Mouse (Mus musculus): ENCODE measurements around the gene Myo3b.

Myo3b gene

DNA sequence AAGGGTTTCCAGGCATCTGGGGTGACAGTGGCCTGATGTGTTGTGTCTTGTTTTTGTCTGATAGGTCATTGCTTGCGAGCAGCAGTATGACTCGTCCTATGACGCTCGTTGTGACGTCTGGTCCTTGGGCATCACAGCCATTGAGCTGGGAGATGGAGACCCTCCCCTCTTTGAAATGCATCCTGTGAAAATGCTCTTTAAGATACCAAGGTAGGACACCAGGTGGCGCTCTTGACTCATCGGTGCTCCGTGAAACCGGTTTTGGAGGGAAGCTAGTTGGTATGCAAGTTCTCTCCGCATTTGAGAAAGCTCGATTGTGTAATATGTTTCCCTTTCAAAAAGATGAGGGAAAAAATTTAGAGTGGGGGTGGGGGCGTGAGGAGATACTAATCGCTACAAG lies 87.9 kb downstream of the Myo3b start:
- intact Hi-C loops (cut with DNase I) = loop anchor here (5.0 to 10.0 kb wide), 2 partner anchors 96 to 348 kb away; partner anchors contain the start of gene Sp5

DNA sequence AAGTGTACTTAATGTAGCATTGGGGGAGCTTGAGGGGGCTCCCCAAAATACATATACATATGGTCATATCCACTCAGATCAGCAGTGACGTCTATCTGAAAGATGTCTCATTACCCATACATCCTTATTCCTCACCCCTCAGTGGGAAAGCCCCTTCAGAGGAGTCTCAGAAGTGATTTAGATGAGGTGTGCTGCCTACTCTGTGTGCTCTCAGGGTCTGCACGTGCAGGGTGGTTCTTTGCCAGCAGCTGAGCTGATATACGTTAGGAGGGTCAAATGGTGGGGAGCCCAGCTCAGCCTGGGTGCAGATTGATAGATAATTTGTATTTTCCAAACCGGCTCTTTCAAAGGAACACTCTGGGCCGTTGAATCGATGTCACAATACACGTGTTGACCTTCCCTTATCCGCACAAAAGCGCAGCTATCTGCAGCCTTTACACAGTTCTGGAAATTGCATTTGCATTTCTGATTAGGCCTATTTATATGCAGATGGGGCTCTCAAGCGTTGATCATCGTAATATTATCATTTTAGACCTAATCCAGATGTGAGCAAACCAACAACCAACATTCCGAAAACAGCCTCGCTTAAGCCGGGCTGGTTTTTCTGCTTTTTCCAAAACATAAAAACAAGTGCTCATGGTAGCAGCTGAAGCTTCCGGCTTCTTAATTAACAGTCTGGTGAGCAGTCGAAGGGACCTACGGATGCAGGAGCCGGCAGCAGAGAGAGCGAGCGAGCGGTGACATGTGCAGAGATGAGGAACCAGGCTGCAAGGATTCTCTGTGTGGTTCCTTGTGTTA lies 88.6 kb downstream of the Myo3b start:
- intact Hi-C loops (cut with DNase I) = loop anchor here (2.0 to 10.0 kb wide), 3 partner anchors 95 to 431 kb away; partner anchors contain the start of gene Sp5

DNA sequence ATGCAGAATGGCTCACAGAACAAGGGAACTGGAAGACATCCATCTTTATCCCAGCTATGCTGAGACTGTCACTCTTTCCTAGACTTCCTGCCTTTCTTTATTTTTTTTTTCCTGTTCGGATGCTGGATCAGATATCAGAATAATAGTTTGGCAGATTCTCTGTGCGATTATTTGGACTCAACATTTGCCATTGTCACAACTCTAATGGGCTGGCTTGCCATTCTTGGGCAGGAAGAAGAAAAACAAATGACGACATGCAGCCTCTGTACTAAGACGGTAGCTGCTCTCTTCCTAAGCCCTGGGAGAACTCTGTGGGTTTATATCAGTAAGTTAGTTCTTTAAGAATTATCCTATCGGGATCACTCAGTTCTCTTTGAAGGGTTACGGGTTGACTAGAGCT lies 89.7 kb downstream of the Myo3b start:
- intact Hi-C loops (cut with DNase I) = loop anchor here (2.0 to 10.0 kb wide), 3 partner anchors 94 to 430 kb away; partner anchors contain the start of gene Sp5

DNA sequence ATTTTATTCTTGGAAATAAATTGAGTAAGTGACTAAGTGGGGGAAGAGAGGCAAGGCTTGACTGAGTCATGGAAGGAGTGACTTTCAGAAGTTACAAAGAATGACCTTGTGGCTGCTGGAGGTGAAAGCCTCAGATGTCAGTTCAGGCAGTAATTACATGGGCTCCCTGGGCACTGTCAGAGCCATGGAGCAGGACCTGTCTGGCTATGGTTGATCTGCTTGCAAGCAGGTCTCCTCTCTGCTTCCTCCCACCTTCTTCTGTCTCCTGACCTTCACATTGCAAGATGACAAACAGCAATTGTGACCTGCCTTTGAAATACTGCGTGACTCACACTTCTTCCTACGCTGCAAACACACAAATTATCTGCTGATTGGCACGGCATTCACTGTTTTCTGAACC lies 90.6 kb downstream of the Myo3b start:
- intact Hi-C loops (cut with DNase I) = loop anchor here (2.0 to 10.0 kb wide), 3 partner anchors 93 to 429 kb away; partner anchors contain the start of gene Sp5

DNA sequence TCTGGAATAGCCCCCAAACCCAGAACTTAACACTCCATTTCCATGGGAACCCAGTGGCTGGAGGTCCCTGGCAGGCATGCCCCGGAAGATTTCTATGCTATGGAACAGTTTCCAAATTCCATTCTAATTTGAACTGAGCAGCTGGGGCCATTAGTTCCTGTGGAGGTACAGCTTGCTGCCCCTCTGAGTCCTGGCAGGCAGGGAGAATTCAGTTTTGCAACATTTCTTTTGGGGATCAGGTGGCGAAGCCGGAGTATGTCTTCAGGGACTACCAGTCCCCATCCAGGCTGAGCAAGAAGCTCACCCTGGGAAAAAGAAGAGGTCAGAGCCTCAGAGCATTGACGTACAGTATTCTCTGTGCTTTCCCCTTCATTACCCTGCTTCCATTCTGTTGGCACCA lies 94.4 kb downstream of the Myo3b start:
- intact Hi-C loops (cut with DNase I) = no loop called here

GRCm38 (mm10) chr2:70137226-70137998 lies 98.5 kb downstream of the Myo3b start:
- intact Hi-C loops (cut with DNase I) = no loop called here

DNA sequence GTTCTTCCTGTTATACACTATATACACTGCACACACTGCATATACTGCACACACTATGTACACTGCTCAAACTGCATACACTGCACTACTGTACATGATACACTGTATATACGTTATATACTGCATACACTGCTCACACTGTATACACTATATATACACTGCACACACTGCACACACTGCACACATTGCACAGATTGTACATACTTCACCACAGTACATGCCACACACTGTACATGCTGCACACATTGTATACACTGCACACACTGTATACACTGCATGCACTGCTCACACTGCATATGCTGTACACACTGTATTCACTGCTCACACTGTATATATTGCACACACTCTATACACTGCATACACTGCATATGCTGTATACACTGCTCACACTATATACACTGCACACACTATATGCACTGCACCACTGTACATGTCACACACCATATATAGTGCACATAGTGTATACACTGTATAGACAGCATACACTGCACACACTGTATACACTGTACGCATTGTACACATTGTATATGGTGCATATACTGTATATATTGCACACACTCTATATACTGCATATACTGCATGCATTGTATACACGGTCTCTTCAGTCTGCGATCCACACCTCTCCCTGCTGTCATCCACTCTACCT lies 104.7 kb downstream of the Myo3b start:
- intact Hi-C loops (cut with DNase I) = no loop called here

DNA sequence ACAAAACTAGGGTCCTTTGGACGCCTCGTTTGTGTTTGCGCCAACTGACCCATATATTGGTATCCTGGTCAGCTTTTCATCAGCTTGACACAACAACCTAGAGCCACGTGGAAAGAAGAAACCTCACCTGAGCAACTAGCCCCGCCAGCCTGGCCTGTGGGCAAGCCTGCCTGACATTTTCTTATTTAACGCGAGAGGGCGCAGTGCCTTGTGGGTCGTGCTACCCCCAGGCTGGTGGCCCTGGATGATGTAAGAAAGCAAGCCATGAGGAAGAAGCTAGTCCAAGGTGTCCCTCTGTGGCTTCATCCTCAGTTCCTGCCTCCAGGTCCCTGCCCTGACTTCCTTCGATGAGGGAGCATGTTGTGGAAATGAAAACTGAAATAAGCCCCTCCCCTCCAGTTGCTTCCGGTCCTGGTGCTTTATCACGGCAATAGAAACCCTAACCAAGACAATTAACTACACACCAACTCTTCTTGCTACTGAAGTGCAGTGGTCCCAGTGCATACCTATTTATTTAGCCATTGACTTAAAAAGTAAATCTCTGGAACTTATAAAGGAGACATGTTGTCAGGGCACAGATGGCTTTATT lies 108.2 kb downstream of the Myo3b start:
- intact Hi-C loops (cut with DNase I) = no loop called here

GRCm38 (mm10) chr2:70148821-70149510 lies 110.0 kb downstream of the Myo3b start:
- intact Hi-C loops (cut with DNase I) = no loop called here

DNA sequence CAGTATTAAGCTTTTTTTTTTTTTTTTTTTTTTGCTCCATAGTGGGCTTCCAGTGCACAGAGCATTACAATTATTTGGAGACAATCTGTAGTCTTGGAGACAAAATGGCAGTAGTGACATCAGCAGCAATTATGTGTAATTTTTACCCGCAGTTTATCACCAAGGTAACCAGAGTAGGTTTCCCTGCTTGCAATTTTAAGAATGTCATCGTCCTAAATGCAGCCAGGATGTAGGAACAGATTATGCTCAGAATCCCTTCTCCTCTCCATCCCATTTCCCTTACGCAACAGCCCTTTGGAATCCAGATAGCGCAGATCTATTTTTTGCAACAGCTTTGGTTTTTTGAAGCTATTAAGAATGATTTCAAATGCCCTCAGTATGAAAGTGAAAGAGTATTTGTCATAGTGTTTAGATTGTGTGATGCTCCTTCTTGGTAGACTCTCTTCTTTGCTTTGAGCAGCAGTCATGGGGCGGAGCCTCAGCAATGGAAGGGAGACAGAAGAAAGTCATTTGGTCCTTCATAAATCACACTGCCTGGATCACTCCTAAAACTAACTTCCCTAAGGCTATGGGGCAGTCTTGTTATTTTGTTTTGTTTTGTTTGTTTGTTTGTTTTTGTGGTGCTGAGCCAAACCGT lies 111.6 kb downstream of the Myo3b start:
- intact Hi-C loops (cut with DNase I) = no loop called here

GRCm38 (mm10) chr2:70151930-70152329 lies 113.0 kb downstream of the Myo3b start:
- intact Hi-C loops (cut with DNase I) = no loop called here

- intact Hi-C loops (cut with DNase I) = no loop called here
Measured at GRCm38 (mm10) chr2:70155226-70155836, 116.4 kb downstream of the Myo3b start.

- intact Hi-C loops (cut with DNase I) = no loop called here
Measured at GRCm38 (mm10) chr2:70159543-70159942, 120.6 kb downstream of the Myo3b start.

GRCm38 (mm10) chr2:70166231-70166630 lies 127.3 kb downstream of the Myo3b start:
- intact Hi-C loops (cut with DNase I) = no loop called here

DNA sequence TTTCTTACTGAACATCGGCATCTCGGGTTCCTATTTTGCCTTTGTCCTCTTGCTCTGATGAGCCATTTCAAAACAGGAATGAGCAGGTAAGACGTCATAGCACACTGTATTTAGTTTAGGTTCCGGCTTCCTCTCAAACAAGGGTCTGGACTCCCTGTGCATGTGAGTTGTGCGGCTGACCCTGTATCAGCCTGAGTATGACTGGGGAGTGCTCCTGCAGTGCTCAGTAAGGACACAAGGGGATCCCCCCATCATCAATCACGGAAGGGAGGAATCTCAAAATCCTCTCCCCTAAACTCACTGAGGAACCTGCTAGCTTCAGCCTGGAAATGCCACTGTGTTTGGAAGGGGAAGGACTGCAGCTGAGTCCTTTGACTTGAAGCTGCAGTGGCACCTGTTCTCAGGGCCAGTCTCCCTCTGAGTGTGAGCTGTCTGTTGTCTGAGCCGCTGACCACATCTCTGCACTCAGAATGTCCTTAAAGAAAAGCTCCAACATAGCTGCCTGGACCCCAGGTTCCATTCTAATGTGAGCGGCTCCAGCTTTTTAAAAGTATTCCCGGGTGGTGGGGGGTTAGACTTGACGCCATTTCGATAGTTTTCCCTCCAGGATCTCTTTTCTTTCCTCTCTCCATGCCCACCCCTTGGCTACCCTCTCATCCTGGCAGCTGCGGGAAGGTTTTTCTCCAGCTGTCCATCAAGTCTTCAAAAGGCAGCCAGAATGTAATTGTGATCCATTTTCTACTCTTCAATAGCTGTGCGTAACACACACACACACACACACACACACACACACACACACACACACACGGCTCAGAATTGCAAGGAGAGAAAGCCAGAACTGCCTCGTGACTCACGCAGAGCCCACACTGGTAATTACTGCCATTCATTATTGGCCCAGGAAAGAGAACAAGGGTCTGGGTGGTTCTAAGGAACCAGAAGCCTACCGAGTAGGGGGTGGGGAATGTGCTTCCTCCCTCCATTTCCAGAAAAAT lies 129.3 kb downstream of the Myo3b start:
- intact Hi-C loops (cut with DNase I) = no loop called here

- intact Hi-C loops (cut with DNase I) = no loop called here
Measured at GRCm38 (mm10) chr2:70170469-70170868, 131.5 kb downstream of the Myo3b start.

DNA sequence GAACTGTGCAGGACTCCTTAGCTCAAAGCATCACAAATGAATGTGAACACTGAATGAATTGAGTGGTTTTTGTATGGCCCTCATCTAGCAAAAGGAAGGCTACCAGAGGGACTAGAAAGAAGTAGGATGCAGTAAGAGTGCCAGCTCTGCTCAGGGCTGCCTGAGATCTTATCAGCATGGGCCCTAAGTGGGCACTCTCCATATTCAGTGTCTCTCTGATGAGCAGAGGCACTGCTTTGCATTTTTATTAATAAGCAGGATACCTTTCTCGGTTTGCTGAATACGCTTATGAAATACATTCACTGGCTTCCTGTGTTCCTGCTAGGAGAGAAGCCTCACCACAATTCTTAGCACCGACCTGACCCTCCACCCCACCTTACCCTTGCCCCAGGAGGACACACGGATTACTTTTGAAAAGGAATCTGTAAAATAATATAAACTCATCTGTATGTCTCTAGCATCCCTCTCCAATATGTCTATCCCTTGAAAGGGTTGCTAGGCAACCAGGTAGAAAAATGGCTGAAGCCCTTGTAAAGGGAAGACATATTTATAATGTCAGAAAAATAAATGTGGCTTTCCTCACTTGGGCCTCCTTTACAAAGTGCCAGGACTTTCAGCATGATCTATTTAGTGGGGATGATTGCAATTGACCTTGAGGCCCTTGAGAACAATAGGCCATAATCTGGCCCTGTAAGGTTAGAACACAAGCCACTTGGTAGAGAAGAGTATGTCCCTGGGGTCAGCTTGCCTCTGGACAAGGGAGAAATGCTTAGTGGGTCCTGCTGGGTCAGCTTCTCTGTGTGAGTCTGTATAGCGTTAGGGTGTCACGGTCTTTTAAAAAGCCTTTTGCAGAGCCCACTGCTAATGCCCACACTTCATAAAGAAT lies 138.1 kb downstream of the Myo3b start:
- intact Hi-C loops (cut with DNase I) = no loop called here

GRCm38 (mm10) chr2:70177709-70178030 lies 138.7 kb downstream of the Myo3b start:
- intact Hi-C loops (cut with DNase I) = no loop called here
